Mouse (Mus musculus) stomach, embryonic 14.5 days (tissue): ENCODE measurements at regions not wholly inside any gene's neighbourhood (a gene's known extent, or its start where the extent isn't known, plus 50 kb on each side); places are given as distances from the start of the nearest gene placed in this dataset.

Experiments used
- ATAC-seq: fragments of 200-750 bp; cut with Nextera tagmentation; 2 replicates; pipeline ENCODE4 v1.8.0; 2017; ENCODE audit warnings: low read depth, moderate TSS enrichment; ENCODE audit not compliant: insufficient number of reproducible peaks, insufficient read depth, low FRiP score
- H3K27ac ChIP-seq: fragments of 300-500 bp; sonication (generic); 2 replicates; pipeline ENCODE4 v1.5.1; 2014; ENCODE audit warnings: mild to moderate bottlenecking, low read length, moderate library complexity, mixed read lengths
- H3K27me3 ChIP-seq: fragments of 300-500 bp; sonication (generic); 2 replicates; pipeline ENCODE4 v1.6.1; 2014; ENCODE audit warnings: low read length, control low read depth, mixed read lengths; ENCODE audit not compliant: control insufficient read depth, insufficient read depth
- H3K36me3 ChIP-seq: fragments of 300-500 bp; sonication (generic); 2 replicates; pipeline ENCODE4 v1.6.1; 2014; ENCODE audit warnings: mild to moderate bottlenecking, control low read depth, low read length, moderate library complexity, mixed read lengths; ENCODE audit not compliant: control insufficient read depth, insufficient read depth
- H3K4me1 ChIP-seq: fragments of 300-500 bp; sonication (generic); 2 replicates; pipeline ENCODE4 v1.6.1; 2014; ENCODE audit warnings: low read length, control low read depth, mixed read lengths; ENCODE audit not compliant: control insufficient read depth, insufficient read depth
- H3K4me2 ChIP-seq: fragments of 300-500 bp; sonication (generic); replicated peaks from 2 replicates; pipeline ENCODE4 v1.6.1; 2014; ENCODE audit warnings: low read depth, low read length, control low read depth
- H3K4me3 ChIP-seq: fragments of 300-500 bp; sonication (generic); 2 replicates; pipeline ENCODE4 v1.5.1; 2014; ENCODE audit warnings: low read depth, low read length, control low read depth
- H3K9ac ChIP-seq: fragments of 300-500 bp; sonication (generic); replicated peaks from 2 replicates; pipeline ENCODE4 v1.6.1; 2014; ENCODE audit warnings: low read depth, mild to moderate bottlenecking, control low read depth, low read length, moderate library complexity, mixed read lengths
- H3K9me3 ChIP-seq: fragments of 300-500 bp; sonication (generic); 2 replicates; pipeline ENCODE4 v1.6.1; 2016; ENCODE audit warnings: low read depth, low read length, control low read depth; ENCODE audit not compliant: control insufficient read depth
- WGBS: fragments of 180-500 bp; shearing (Covaris S2); extraction: QIAGEN DNeasy Blood & Tissue Kit; methylation state at CpG from one replicate; pipeline ENCODE4 v1.1.7; 2014; 5-methylcytosine and 5-hydroxymethylcytosine counted together

DNA sequence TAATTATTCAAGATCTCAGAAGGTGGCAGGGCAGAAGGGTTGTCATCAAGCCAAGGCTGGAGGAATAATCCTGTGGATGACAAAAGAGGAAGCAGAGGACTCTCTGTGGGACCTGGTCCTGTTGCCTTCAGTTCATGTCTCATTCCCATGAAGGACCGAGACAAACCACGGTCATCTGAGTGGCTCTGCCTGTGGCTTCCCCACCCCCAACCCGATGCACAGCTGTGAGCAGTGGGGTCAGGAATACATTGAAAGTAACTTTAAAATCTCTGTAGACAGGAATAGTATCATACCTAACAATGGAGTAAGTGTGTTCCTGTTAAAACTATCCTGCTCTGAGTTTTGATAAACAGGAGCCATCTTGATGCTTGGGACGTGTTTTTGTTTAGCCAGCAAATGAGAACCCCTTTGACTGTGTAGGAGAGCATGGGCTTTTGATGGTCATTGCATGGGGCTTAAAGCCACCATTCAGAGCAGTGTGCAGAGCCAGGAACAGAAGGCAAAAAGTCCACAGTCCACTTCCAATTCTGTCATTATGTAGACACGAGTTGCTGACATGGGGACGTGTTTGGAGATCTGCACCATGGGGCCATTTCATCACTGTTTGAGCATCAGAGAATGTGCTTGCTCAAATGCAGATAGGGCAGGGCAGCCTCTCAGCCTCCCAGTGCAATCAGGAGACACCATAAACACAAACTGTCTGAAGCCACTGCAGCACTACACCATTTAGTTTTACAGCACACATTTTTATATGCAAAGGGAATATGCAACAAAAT, 88.3 kb downstream of the Gm815 start:
- Histone ChIP-seq H3K9ac (no peak overlapping the region), H3K4me3 (no peak overlapping the region), H3K36me3 (no peaks in the 10 kb centered on the region), H3K4me1 (no peaks in the 10 kb centered on the region), H3K9me3 (no peaks in the 10 kb centered on the region), H3K27ac (no peak overlapping the region), H3K4me2 (no peak overlapping the region), H3K27me3 (no peaks in the 10 kb centered on the region)
- 83% methylated on average over 6 of the region's 6 CpGs for WGBS
- ATAC-seq, result no peak

DNA sequence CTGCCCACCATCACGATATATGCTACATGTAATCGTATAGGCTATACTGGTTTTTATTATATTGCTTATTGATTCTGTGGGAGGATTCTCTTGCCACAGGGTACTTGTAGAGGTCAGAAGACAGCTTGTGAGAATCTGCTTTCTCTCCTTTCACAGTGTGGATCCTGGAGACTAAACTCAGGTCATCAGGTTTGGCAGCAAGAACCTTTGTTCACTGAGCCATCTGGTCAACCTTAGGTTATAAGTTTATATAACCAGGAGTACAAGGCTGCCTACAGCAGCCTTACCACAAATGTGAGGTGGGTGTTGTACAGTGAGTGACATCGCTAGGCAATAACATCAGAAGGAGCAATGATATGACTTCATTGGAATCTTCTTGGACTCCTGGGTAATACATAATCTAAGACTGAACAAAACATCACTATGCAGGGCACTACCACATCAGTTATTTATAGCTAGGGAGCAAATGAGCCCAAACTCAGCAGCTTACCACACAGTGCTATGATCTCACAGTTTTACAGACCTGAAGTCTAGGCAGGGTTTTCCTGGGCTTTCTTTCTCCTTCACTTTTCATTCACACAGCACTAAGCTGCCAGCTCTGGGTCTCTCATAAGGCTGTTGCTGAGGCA, 89.0 kb downstream of the Gm815 start:
- Histone ChIP-seq H3K9me3 (no peaks in the 10 kb centered on the region), H3K36me3 (no peaks in the 10 kb centered on the region), H3K27ac (no peak overlapping the region), H3K9ac (no peak overlapping the region), H3K4me2 (no peak overlapping the region), H3K27me3 (no peaks in the 10 kb centered on the region), H3K4me3 (no peak overlapping the region), H3K4me1 (no peaks in the 10 kb centered on the region)
- WGBS, result 94% methylated on average over 3 of the region's 3 CpGs
- ATAC-seq, result no peak

DNA sequence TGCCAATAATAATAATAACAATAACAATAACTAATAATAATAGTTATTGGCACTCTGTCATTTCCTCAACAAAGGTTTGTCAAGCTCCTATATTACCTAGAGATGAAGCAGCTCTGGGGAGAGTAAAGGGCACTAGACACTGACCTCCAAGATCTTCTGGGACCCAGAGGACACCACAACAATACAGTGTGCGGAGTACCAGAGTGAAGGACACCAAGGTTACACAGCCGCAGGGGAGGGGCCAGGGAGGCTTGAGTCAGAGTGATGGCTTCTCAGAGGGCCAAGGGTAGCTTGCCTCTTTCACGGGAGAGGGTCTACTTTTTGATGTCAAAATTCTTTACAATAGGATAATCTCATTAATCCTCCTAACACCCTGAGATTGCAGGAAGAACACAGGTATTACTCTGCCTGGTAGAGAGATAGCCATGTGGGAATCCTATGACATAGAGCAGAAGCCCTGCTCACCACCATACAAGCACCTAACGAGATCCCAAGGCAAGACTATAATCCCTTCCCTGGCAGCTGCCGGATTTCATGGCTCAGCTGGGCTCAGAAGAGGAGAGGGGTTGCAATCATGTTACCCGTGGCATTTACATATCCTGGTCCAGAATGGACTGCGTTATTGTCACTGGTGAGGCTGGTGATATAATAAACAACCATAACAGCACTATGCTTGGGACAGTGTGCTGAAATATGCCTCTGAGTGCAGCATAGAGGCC, 91.1 kb downstream of the Gm815 start:
- H3K9ac ChIP-seq, result no peak overlapping the region
- 62% methylated on average over 7 of the region's 7 CpGs for WGBS
- H3K36me3 ChIP-seq, result no peaks in the 10 kb centered on the region
- H3K4me1 ChIP-seq, result no peaks in the 10 kb centered on the region
- H3K27ac ChIP-seq, result no peak overlapping the region
- no peaks in the 10 kb centered on the region for H3K27me3 ChIP-seq
- no peaks in the 10 kb centered on the region for H3K9me3 ChIP-seq
- no peak overlapping the region for H3K4me2 ChIP-seq
- H3K4me3 ChIP-seq, result no peak overlapping the region
- ATAC-seq, result no peak

DNA sequence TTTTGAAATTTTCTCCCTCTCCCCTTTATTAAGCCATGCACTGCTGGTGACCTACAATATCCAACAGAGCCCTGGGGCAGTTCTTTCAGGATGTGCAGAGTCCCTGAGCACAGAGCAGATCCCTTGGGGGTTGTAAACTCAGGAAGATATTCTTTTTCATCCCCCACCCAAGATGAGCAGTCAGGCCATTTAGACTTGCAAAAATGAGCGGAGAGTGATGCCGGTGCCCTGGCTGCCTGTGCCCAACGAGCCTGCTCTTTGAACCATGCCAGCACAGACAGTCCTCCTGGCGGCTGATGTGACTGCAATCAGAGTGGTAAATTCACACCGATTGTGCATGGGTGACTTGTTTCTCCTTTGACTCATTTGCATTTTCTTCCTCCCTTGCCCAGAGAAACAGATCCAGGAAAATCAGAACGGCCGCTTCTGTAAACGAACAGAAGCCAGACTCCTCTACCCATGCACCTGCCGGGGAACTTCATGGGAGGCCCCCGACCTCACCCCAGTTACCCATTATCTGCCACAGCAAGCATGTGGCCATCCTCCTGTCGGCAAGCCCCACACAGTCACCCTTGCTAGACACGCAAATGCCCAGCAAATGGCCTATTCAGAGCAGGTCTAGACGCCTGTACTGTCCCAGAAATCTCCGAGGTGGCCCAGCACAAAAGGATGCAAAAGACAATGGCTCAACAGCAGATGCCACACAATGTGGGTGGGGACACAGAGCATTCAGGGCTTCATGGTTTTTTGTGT, 92.4 kb downstream of the Gm815 start:
- no peak for ATAC-seq

DNA sequence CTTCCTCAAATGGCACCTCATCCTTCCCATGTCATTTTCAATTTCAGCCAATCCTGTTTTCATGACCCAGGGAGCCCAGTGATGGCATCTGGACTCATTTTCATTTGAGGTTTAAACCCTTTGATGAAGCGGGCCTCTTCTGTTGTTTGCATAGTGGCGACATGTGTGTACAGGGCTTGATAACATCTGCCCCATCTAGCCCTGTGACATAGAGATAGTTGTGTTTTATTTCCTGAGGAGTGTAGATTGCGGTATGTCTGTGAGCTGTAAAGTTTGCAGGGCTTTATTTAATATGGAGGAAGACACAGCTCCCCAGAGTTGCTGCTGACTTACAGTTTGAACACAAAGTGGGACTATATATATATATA, 92.9 kb downstream of the Gm815 start:
- Histone ChIP-seq H3K27me3 (no peaks in the 10 kb centered on the region), H3K27ac (no peak overlapping the region), H3K4me1 (no peaks in the 10 kb centered on the region), H3K9me3 (no peaks in the 10 kb centered on the region; the same call in 1 of the 2 replicates), H3K4me3 (no peak overlapping the region), H3K9ac (no peak overlapping the region), H3K36me3 (no peaks in the 10 kb centered on the region), H3K4me2 (no peak overlapping the region)
- 74% methylated on average over 3 of the region's 3 CpGs for WGBS
- no peak for ATAC-seq

More for the DNA sequence above, 92.4 kb downstream of the Gm815 start:
- Histone ChIP-seq H3K9me3 (no peaks in the 10 kb centered on the region), H3K9ac (no peak overlapping the region), H3K36me3 (no peaks in the 10 kb centered on the region), H3K4me2 (no peak overlapping the region), H3K27ac (no peak overlapping the region), H3K4me3 (no peak overlapping the region), H3K27me3 (no peaks in the 10 kb centered on the region), H3K4me1 (no peaks in the 10 kb centered on the region)
- 67% methylated on average over 14 of the region's 14 CpGs for WGBS

DNA sequence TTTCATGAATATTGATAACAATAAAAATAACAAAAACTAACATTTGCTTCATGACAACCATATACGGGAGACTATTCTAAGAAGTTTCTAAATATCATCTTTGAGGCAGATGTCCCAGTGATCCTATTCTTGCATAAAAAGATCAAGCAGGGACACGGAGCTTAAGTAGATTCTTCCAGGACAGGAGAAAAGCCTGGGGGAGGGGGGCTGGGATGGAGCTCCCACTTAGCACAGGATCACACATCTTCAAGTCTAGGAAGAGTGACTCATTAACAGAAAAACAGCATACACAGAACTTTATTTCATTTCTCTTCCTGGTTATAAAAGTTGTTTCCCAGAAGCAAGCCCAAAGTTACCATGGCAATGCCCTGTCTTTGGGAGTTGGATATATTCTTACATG, 93.6 kb downstream of the Gm815 start:
- Histone ChIP-seq H3K9ac (no peak overlapping the region), H3K4me1 (no peaks in the 10 kb centered on the region), H3K9me3 (no peaks in the 10 kb centered on the region; the same call in 1 of the 2 replicates), H3K27me3 (no peaks in the 10 kb centered on the region), H3K4me3 (no peak overlapping the region), H3K4me2 (no peak overlapping the region), H3K36me3 (no peaks in the 10 kb centered on the region), H3K27ac (no peak overlapping the region)
- no peak for ATAC-seq
- WGBS, result 82% methylated on average over 2 of the region's 2 CpGs

DNA sequence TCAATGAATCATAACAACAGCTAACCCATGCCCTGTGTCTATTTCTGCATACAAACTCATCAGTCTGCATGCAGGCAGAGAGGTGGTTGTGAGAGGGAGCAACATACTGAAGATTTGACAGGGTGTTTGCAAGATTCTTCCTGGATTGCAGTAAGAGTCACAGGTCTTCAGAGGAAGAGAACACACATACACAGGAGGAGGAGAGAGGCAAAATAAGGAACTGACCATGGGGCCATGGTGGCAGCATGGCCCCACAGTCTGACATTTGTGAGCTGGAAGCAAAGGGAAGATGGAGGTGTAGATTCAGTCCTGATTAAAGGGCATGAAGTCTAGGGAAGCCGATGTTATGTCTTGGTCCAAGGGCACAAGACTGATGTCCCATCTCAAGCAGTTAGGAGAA, 101.0 kb downstream of the Gm815 start:
- H3K9me3 ChIP-seq, result no peaks in the 10 kb centered on the region; the same call in 1 of the 2 replicates
- no peak overlapping the region for H3K4me2 ChIP-seq
- H3K27me3 ChIP-seq, result no peaks in the 10 kb centered on the region
- no peaks in the 10 kb centered on the region for H3K36me3 ChIP-seq
- H3K4me3 ChIP-seq, result no peak overlapping the region
- ATAC-seq, result no peak
- H3K4me1 ChIP-seq, result no peaks in the 10 kb centered on the region
- H3K27ac ChIP-seq, result no peak overlapping the region
- 87% methylated on average over 1 of the region's 1 CpGs for WGBS
- no peak overlapping the region for H3K9ac ChIP-seq

DNA sequence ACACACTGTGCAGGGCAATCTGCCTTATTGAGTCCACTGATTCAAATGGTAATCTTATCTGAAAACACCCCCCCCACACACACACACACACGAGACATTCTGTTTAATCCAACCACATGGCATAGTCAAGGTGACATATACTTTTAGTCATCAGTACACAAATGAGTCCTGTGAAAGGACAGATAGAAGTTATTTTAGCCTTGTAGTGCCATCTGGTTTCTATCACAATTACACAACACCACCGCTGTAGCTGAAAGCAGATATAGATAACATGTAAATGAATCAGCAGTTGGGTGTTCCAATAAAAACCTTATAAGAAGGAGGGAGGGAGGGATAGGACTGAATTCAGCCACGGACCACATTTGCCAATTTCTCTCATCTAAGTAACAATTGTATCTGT, 101.5 kb downstream of the Gm815 start:
- H3K27ac ChIP-seq, result no peak overlapping the region
- no peaks in the 10 kb centered on the region; the same call in 1 of the 2 replicates for H3K9me3 ChIP-seq
- H3K4me3 ChIP-seq, result no peak overlapping the region
- H3K4me1 ChIP-seq, result no peaks in the 10 kb centered on the region
- H3K27me3 ChIP-seq, result no peaks in the 10 kb centered on the region
- 54% methylated on average over 3 of the region's 3 CpGs for WGBS
- ATAC-seq, result no peak
- H3K9ac ChIP-seq, result no peak overlapping the region
- no peaks in the 10 kb centered on the region for H3K36me3 ChIP-seq
- H3K4me2 ChIP-seq, result no peak overlapping the region
